Mouse (Mus musculus) ES-E14 (cell line): ENCODE results near the gene Plet1.

ENCODE experiments used
- MAFK ChIP-seq: IDR thresholded peaks from 2 replicates; pipeline ENCODE4 v1.6.1; 2014; ENCODE audit warnings: mild to moderate bottlenecking, low read depth, low read length, inconsistent platforms; ENCODE audit not compliant: insufficient read depth
- ZC3H11A ChIP-seq: IDR thresholded peaks from 2 replicates; pipeline ENCODE4 v1.6.1; 2012; ENCODE audit warnings: low read depth, mild to moderate bottlenecking, inconsistent platforms, low read length, borderline replicate concordance
- ZNF384 ChIP-seq: IDR thresholded peaks from 2 replicates; pipeline ENCODE4 v1.6.1; 2012; ENCODE audit warnings: low read depth, low read length, inconsistent platforms

DNA sequence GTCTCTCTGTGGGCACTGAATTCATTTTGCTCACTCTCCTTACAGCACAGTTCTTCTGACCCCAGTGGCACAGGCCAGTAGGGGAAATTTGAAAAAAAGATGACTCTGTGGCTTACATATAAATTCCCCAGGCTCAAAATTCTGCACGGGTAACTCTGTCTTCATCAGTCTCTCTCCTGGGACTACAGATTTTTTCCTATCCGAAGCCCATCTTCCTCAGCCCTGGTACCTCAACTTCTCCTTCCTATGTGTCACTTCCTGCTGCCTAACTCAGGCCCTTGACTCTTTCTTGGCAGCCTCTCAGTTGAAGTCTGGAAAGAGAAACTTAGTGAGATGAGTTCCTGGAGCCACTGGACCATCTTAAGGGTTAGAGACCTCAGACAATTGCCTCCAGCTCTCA is 59.2 kb downstream of the Plet1 start:
- TF ChIP-seq ZC3H11A, result no peak
- no peak for TF ChIP-seq ZNF384
- no peak for TF ChIP-seq MAFK
